Mouse (Mus musculus): Measurements from ENCODE around the gene Zfp978. TPM values are rescaled to one million over a fixed set of nuclear protein-coding genes. Genes with fewer than 3 reads are reported as not detected.
A peak's percentile ranks its signal among the peaks of the same experiment; 100 is the strongest.
"Not testable (repeated sequence)": the region's sequence is repeated elsewhere in the genome, so short reads cannot be mapped to it uniquely, and the experiment has no call there.

Zfp978 gene
- polyA plus RNA-seq, 1 experiment from 2014 or later = 0.37 TPM

GRCm38 (mm10) chr4:147425615-147426347, 64.7 kb downstream of the Zfp978 start:
- 48% methylated on average over 5 of the region's 5 CpGs for WGBS
- not testable (repeated sequence) for H3K4me3 ChIP-seq (ENCODE audit: low read depth, low read length); H3K27ac ChIP-seq (ENCODE audit: low read depth, low read length); H3K27me3 ChIP-seq (replicated peaks; ENCODE audit: control insufficient read depth, insufficient read depth, low read length); DNase-seq (ENCODE audit: low spot score); H3K9ac ChIP-seq (ENCODE audit: low read depth, low read length); H3K4me2 ChIP-seq; H3K4me1 ChIP-seq (replicated peaks; ENCODE audit: control insufficient read depth, insufficient read depth, low read length); H3K36me3 ChIP-seq (ENCODE audit: control insufficient read depth, insufficient read depth, low read length)
- peaks cover 24% of the 10 kb centered on the region for H3K9me3 ChIP-seq (ENCODE audit: control insufficient read depth, low read length)
- peak; percentile 16; the same call in 1 of the 2 replicates for ATAC-seq (replicated peaks; ENCODE audit: low FRiP score)

- ATAC-seq (replicated peaks; ENCODE audit: low FRiP score) = no peak
- Histone ChIP-seq H3K36me3 (ENCODE audit: control insufficient read depth, insufficient read depth, low read length) (no peaks in the 10 kb centered on the region), H3K9ac (ENCODE audit: low read depth, low read length) (no peak overlapping the region)
Observed at GRCm38 (mm10) chr4:147430651-147431050, 69.5 kb downstream of the Zfp978 start.

GRCm38 (mm10) chr4:147431696-147432442, 70.8 kb downstream of the Zfp978 start:
- not testable (repeated sequence) for DNase-seq (ENCODE audit: low spot score)

More at GRCm38 (mm10) chr4:147430651-147431050, 69.5 kb downstream of the Zfp978 start:
- Histone ChIP-seq H3K4me2 (no peak overlapping the region), H3K27me3 (replicated peaks; ENCODE audit: control insufficient read depth, insufficient read depth, low read length) (no peaks in the 10 kb centered on the region), H3K4me3 (ENCODE audit: low read depth, low read length) (no peak overlapping the region), H3K27ac (ENCODE audit: low read depth, low read length) (no peak overlapping the region), H3K4me1 (replicated peaks; ENCODE audit: control insufficient read depth, insufficient read depth, low read length) (no peaks in the 10 kb centered on the region), H3K9me3 (ENCODE audit: control insufficient read depth, low read length) (peaks cover 18% of the 10 kb centered on the region)
- no peak for DNase-seq (ENCODE audit: low spot score)

GRCm38 (mm10) chr4:147432443-147432790, 71.3 kb downstream of the Zfp978 start:
- no peaks in the 10 kb centered on the region for H3K36me3 ChIP-seq (ENCODE audit: control insufficient read depth, insufficient read depth, low read length)
- no peak overlapping the region for H3K9ac ChIP-seq (ENCODE audit: low read depth, low read length)
- ATAC-seq (replicated peaks; ENCODE audit: low FRiP score) (peak; percentile 13), DNase-seq (ENCODE audit: low spot score) (no peak)
- H3K9me3 ChIP-seq (ENCODE audit: control insufficient read depth, low read length) = peaks cover 18% of the 10 kb centered on the region
- no peaks in the 10 kb centered on the region for H3K27me3 ChIP-seq (replicated peaks; ENCODE audit: control insufficient read depth, insufficient read depth, low read length)
- no peak overlapping the region for H3K27ac ChIP-seq (ENCODE audit: low read depth, low read length)
- H3K4me3 ChIP-seq (ENCODE audit: low read depth, low read length) = no peak overlapping the region
- whole genome bisulfite sequencing = 81% methylated on average over 1 of the region's 1 CpGs
- H3K4me1 ChIP-seq (replicated peaks; ENCODE audit: control insufficient read depth, insufficient read depth, low read length) = no peaks in the 10 kb centered on the region
- no peak overlapping the region for H3K4me2 ChIP-seq

More at GRCm38 (mm10) chr4:147431696-147432442, 70.8 kb downstream of the Zfp978 start:
- not testable (repeated sequence) for H3K27me3 ChIP-seq (replicated peaks; ENCODE audit: control insufficient read depth, insufficient read depth, low read length); H3K4me3 ChIP-seq (ENCODE audit: low read depth, low read length); H3K4me1 ChIP-seq (replicated peaks; ENCODE audit: control insufficient read depth, insufficient read depth, low read length); H3K27ac ChIP-seq (ENCODE audit: low read depth, low read length); H3K36me3 ChIP-seq (ENCODE audit: control insufficient read depth, insufficient read depth, low read length); H3K9ac ChIP-seq (ENCODE audit: low read depth, low read length); H3K4me2 ChIP-seq
- H3K9me3 ChIP-seq (ENCODE audit: control insufficient read depth, low read length) = peaks cover 18% of the 10 kb centered on the region
- 65% methylated on average over 3 of the region's 3 CpGs for WGBS
- ATAC-seq (replicated peaks; ENCODE audit: low FRiP score) = peak; percentile 32

GRCm38 (mm10) chr4:147433017-147433416, 71.9 kb downstream of the Zfp978 start:
- Histone ChIP-seq H3K27me3 (replicated peaks; ENCODE audit: control insufficient read depth, insufficient read depth, low read length) (no peaks in the 10 kb centered on the region), H3K4me1 (replicated peaks; ENCODE audit: control insufficient read depth, insufficient read depth, low read length) (no peaks in the 10 kb centered on the region), H3K4me2 (no peak overlapping the region), H3K9ac (ENCODE audit: low read depth, low read length) (no peak overlapping the region), H3K27ac (ENCODE audit: low read depth, low read length) (no peak overlapping the region), H3K9me3 (ENCODE audit: control insufficient read depth, low read length) (peaks cover 18% of the 10 kb centered on the region), H3K4me3 (ENCODE audit: low read depth, low read length) (no peak overlapping the region), H3K36me3 (ENCODE audit: control insufficient read depth, insufficient read depth, low read length) (no peaks in the 10 kb centered on the region)
- WGBS = 39% methylated on average over 3 of the region's 3 CpGs
- 0 out of 2 replicates have a peak, but pooled peaks have one; percentile 16 for ATAC-seq (replicated peaks; ENCODE audit: low FRiP score)
- DNase-seq (ENCODE audit: low spot score) = no peak

GRCm38 (mm10) chr4:147433874-147434273, 72.8 kb downstream of the Zfp978 start:
- ATAC-seq (replicated peaks; ENCODE audit: low FRiP score) = peak; percentile 18

More at GRCm38 (mm10) chr4:147433874-147434273, 72.8 kb downstream of the Zfp978 start:
- no peak overlapping the region for H3K27ac ChIP-seq (ENCODE audit: low read depth, low read length)
- no peak for DNase-seq (ENCODE audit: low spot score)
- H3K36me3 ChIP-seq (ENCODE audit: control insufficient read depth, insufficient read depth, low read length) = no peaks in the 10 kb centered on the region
- H3K27me3 ChIP-seq (replicated peaks; ENCODE audit: control insufficient read depth, insufficient read depth, low read length) = no peaks in the 10 kb centered on the region
- WGBS = 44% methylated on average over 2 of the region's 2 CpGs
- no peaks in the 10 kb centered on the region for H3K4me1 ChIP-seq (replicated peaks; ENCODE audit: control insufficient read depth, insufficient read depth, low read length)
- H3K9ac ChIP-seq (ENCODE audit: low read depth, low read length) = no peak overlapping the region
- H3K9me3 ChIP-seq (ENCODE audit: control insufficient read depth, low read length) = peaks cover 18% of the 10 kb centered on the region
- no peak overlapping the region for H3K4me2 ChIP-seq
- no peak overlapping the region for H3K4me3 ChIP-seq (ENCODE audit: low read depth, low read length)

Other genes with a start within 250 kb of the Zfp978 start
- 15.8 and 16.1 TPM in 2 replicates for gene Zfp991, start 229.3 kb upstream of the Zfp978 start, polyA plus RNA-seq (2014; fragmentation: Nextera tagmentation; extraction: Ambion mirVana)
- gene Zfp988, start 55.6 kb upstream of the Zfp978 start, polyA plus RNA-seq (2014; fragmentation: Nextera tagmentation; extraction: Ambion mirVana) = 0.34 and 0.39 TPM in 2 replicates
- gene Zfp982, start 131.1 kb downstream of the Zfp978 start, polyA plus RNA-seq (2014; fragmentation: Nextera tagmentation; extraction: Ambion mirVana) = 8.8 and 9.0 TPM in 2 replicates
- gene Gm16503, start 178.9 kb downstream of the Zfp978 start, polyA plus RNA-seq (2014; fragmentation: Nextera tagmentation; extraction: Ambion mirVana) = 0.21 TPM in 2 replicates
- gene Zfp985, start 192.0 kb downstream of the Zfp978 start, polyA plus RNA-seq (2014; fragmentation: Nextera tagmentation; extraction: Ambion mirVana) = 0.38 and 0.47 TPM in 2 replicates

All from liver, embryonic 11.5 days (tissue).